Mouse (Mus musculus): ENCODE data around the gene Ppp1r10.
"Not testable (repeated sequence)": the region's sequence is repeated elsewhere in the genome, so short reads cannot be mapped to it uniquely, and the experiment has no call there.

Gene Ppp1r10

GRCm38 (mm10) chr17:35932608-35933007, 16.4 kb downstream of the Ppp1r10 start:
- DNase-seq: no peak

GRCm38 (mm10) chr17:35935763-35936162, 19.5 kb downstream of the Ppp1r10 start:
- not testable (repeated sequence) for DNase-seq

- peak; percentile 63 for DNase-seq
Measured at GRCm38 (mm10) chr17:35937700-35938348, 21.6 kb downstream of the Ppp1r10 start.

- DNase-seq: no peak
Measured at GRCm38 (mm10) chr17:35939108-35939507, 22.9 kb downstream of the Ppp1r10 start.

GRCm38 (mm10) chr17:35939941-35940340, 23.7 kb downstream of the Ppp1r10 start:
- DNase-seq: no peak

DNA sequence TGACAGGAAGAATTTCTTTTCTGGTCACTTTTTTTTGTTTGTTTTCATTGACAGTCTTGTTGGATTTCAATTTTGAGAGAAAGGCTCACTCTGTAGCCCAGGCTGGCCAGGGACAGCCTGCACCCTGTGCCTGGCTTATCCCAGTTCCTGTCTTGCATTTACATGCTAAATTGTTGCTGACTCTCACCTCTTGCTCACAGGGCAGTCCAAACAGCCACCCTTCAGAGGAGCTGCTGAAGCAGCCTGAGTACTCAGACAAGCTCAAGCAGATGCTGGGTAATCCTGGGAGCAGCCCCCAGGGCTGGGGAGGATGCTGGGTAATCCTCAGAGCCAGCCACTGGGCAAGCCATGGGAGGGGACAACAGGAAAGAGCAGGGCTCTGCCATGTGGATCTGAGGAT, 34.7 kb downstream of the Ppp1r10 start:
- DNase-seq: not testable (repeated sequence)

DNA sequence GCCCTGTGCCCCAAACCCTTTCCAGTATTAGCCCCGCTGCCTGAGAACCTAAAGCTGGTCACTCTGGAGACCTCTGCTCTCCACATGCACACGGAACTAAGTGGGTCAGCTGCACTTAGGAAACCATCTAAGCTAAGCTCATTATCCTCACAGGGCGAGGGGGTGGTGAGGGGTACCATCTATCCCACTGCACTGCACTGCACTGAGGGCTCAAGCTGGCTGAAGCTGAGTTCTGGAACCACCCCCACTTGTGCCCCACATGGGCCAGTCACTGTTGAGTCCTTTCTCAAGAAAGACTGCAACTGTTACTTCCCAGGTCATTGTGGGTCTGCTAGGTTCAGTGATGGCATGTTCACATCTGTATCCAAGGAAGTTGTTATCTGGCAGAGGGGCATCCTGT, 36.3 kb downstream of the Ppp1r10 start:
- DNase-seq: not testable (repeated sequence)

GRCm38 (mm10) chr17:35954665-35955064, 38.4 kb downstream of the Ppp1r10 start:
- no peak for DNase-seq

DNA sequence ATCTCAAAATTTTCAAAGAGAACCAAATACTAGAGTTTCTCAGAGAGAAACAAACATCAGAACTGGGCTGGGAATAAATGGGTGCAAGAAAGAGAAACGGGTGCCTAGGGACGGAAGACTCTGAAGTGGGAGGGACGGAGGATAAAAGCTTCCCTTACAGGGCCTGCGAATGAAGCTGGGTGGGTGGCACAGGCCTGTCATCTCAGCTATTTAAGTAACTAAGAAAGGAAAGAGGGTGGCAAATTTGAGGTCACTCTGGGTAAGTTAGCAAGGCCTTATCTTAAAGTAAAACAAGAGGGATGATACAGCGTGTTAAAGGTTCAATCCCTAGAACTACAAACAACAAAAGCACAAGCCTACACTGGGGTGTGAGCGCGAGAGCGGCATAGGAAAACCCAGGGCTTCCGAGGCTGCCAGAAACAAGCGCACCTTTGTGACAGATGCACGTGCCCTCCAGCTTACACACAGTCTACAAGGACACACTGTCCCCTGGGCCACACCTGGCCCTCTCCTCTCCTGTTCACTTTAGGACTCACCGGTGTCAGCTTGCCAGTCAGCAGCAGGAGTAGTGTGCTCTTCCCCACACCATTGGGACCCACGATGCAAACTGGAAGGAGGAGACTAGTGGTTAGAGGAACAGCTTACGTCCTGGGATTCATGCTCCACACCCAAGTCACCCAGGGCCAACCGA, 42.4 kb downstream of the Ppp1r10 start:
- no peak for DNase-seq

DNA sequence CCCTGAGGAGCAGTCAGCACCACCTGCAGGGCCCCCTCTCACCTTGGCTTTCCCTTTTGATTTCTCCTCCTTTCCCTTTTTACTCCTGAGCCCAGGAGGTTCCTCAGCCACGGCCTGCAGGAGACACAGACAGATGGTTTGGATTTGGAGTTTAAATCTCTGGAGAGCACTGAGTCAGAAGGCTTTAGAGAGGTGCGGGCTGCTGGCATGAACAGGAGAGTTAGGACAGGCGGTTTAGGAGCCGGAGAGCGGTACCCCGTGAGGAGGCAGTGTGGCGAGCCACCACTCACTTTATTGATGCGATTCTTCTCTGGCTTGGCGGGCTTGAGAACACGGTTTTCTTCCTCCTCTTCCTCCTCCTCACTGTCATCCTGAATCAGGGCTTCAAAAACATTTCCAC, 47.0 kb downstream of the Ppp1r10 start:
- DNase-seq: no peak

GRCm38 (mm10) chr17:35967621-35968020, 51.4 kb downstream of the Ppp1r10 start:
- DNase-seq: no peak

GRCm38 (mm10) chr17:35969418-35970389, 53.5 kb downstream of the Ppp1r10 start, which contains the start of gene Abcf1:
Gene Abcf1 (minus strand): TSS chr17:35969761.
- peak; percentile 99 for DNase-seq

DNA sequence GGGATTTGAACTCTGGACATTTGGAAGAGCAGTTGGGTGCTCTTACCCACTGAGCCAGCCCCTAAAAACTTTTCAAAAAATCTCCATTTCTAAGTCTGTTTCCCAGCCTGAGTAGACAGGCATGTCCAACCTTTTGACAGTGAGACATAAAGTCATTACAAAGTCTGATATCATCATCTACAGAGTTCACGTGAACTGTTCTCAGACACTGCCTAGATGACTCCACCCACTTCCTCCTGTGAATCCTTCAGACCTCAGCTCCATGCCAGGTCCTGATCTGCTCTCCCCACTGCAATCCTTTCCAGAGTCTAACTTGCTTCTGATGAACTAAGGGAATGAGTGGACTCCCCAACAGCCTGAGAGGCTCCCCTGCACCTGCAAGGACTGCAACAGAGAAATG, 55.9 kb downstream of the Ppp1r10 start:
- no peak for DNase-seq

DNA sequence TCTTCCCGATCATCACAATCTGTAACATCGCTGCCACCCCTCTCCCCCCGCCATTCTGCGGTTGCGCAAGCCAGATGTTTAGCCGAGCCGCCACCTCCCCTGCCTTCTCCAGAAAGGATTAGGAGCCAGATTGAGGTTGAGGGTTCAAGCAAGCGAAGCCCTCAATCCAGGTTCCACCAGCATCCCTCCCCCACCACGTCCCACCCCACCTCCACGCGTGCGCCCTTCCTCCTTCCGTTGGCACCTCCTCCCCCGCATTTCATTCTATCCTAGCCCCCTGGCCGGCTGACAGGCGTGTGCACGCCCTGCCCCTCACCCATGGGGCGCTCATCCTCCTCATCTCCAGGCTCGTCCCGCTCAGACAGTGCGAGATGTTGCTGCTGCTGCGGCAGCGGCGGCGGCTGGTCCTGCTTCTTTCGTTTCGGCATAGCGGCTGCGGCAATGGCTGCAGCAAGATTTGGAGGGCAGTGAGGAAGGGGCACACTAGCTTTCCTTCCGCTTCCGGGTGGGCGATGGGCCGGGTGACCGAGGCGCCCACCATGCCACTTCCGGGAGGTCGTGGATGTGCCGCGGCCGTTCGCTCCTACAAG, 62.7 kb downstream of the Ppp1r10 start:
- peak; percentile 91 for DNase-seq

DNA sequence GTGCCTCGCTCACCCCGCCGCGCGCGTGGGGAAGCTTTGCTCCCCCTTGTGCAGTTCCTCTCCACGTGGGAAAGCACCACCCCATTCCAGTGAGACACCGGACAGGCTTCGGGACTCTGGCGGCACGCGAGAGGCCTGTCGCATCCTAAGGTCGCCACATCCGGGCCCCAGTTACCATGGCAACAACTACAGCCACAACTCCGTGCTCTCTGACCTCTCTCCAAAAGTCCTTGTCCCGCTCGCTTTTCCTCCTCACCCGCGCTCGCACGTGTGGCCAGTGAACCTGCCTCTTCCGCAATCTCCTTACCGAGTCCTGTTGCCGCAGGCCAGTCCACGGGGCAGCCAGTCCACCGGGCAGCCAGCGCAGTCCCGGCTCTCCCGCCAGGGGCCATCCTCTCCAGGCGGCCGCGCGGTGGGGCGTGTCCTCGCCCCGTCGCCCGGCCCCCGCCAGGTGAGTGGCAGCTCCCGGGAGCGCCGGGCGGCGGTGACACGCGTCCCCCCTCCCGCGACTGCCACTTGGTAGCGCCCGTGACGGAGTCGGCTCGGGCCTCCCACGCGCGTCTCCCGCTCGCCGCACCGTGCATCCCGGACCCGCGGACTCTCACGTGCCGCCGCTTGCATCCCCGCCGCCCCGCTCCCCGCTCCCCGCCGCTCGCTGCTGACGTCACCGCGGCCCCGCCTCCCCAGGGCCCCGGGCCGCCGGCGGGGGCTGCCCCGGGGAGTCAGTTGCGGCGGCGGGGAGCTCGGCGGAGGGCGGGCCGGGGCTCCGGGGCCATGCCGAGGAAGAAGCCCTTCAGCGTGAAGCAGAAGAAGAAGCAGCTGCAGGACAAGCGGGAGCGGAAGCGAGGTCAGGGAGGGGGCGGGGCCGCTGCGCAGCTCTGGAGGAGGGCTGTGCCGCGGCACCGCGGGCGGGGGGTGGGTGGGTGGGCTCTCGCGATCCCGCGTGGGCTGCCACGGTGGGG, 63.4 kb downstream of the Ppp1r10 start, which contains the start of the genes Gnl1 and Prr3:
Gnl1 (plus strand) TSS at position 451 of the 962 bp plus-strand sequence.
Prr3 (minus strand) TSS at position 836 of the 962 bp plus-strand sequence.
- DNase-seq: peak; percentile 93

- peak; percentile 64 for DNase-seq
Measured at GRCm38 (mm10) chr17:35980363-35980754, 64.1 kb downstream of the Ppp1r10 start.

- no peak for DNase-seq
Measured at GRCm38 (mm10) chr17:35981776-35982175, 65.5 kb downstream of the Ppp1r10 start.
